Mouse (Mus musculus) stomach, postnatal 0 days (tissue): ENCODE data around the gene Zfp322a. TPM values are rescaled to one million over a fixed set of nuclear protein-coding genes. Genes with fewer than 3 reads are reported as not detected.

Experiments used
- ATAC-seq: fragments of 200-750 bp; cut with Nextera tagmentation; 2 replicates; pipeline ENCODE4 v1.8.0; 2017; ENCODE audit not compliant: low FRiP score, low TSS enrichment
- DNase-seq: peaks from one replicate; pipeline ENCODE4 v3.0.0-alpha.2; 2016; ENCODE audit warnings: low spot score
- H3K27ac ChIP-seq: fragments of 300-500 bp; sonication (generic); replicated peaks from 2 replicates; pipeline ENCODE4 v1.5.1; 2014; ENCODE audit warnings: mild to moderate bottlenecking, control low read depth
- H3K27me3 ChIP-seq: fragments of 300-500 bp; sonication (generic); 2 replicates; pipeline ENCODE4 v1.6.1; 2014; ENCODE audit warnings: low read length; ENCODE audit not compliant: control insufficient read depth, insufficient read depth
- H3K36me3 ChIP-seq: fragments of 300-500 bp; sonication (generic); 2 replicates; pipeline ENCODE4 v1.6.1; 2014; ENCODE audit warnings: low read length, mixed read lengths; ENCODE audit not compliant: control insufficient read depth, insufficient read depth
- H3K4me1 ChIP-seq: fragments of 300-500 bp; sonication (generic); replicated peaks from 2 replicates; pipeline ENCODE4 v1.6.1; 2014; ENCODE audit warnings: antibody characterized with exemption; ENCODE audit not compliant: control insufficient read depth, insufficient read depth
- H3K4me2 ChIP-seq: fragments of 300-500 bp; sonication (generic); replicated peaks from 2 replicates; pipeline ENCODE4 v1.6.1; 2014; ENCODE audit warnings: low read depth, mild to moderate bottlenecking, control low read depth, moderate library complexity
- H3K4me3 ChIP-seq: fragments of 300-500 bp; sonication (generic); 2 replicates; pipeline ENCODE4 v1.5.1; 2014; ENCODE audit warnings: low read depth, low read length, control low read depth
- H3K9ac ChIP-seq: fragments of 300-500 bp; sonication (generic); 2 replicates; pipeline ENCODE4 v1.6.1; 2014; ENCODE audit warnings: mild to moderate bottlenecking, low read length, control low read depth, mixed read lengths
- H3K9me3 ChIP-seq: fragments of 300-500 bp; sonication (generic); 2 replicates; pipeline ENCODE4 v1.6.1; 2016; ENCODE audit warnings: low read length; ENCODE audit not compliant: control insufficient read depth
- CTCF ChIP-seq: IDR thresholded peaks from 2 replicates; pipeline ENCODE4 v1.5.1; 2016; ENCODE audit warnings: antibody characterized with exemption, low read depth, mild to moderate bottlenecking, moderate library complexity
- EP300 ChIP-seq: optimal IDR thresholded peaks from 2 replicates; pipeline ENCODE3; 2016; ENCODE audit warnings: antibody characterized with exemption
- WGBS: fragments of 180-500 bp; shearing (Covaris S2); extraction: QIAGEN DNeasy Blood & Tissue Kit; methylation state at CpG from one replicate; pipeline ENCODE4 v1.1.7; 2014; 5-methylcytosine and 5-hydroxymethylcytosine counted together
- polyA plus RNA-seq: library from polyadenylated mRNA; unstranded; fragments of >200 nt; fragmentation: Nextera tagmentation; extraction: Ambion mirVana; gene quantifications from 2 replicates; pipeline ENCODE4 v1.2.1, GENCODE M21; 2015

Gene Zfp322a
- polyA plus RNA-seq, 1 experiment from 2014 or later: 18.9 TPM

GRCm38 (mm10) chr13:23395301-23396245 is 26.6 kb upstream of the Zfp322a start:
- Histone ChIP-seq H3K27ac (no peak overlapping the region), H3K9me3 (no peaks in the 10 kb centered on the region), H3K4me3 (peak overlapping the region; percentile 37), H3K36me3 (no peaks in the 10 kb centered on the region), H3K9ac (no peak overlapping the region; the same call in 1 of the 2 replicates), H3K4me2 (peak overlapping the region; percentile 59), H3K4me1 (0 out of 2 replicates have a peak, but pooled peaks cover 2% of the 10 kb centered on the region), H3K27me3 (peaks cover 2% of the 10 kb centered on the region; the same call in 1 of the 2 replicates)
- TF ChIP-seq EP300: no peak
- no peak for TF ChIP-seq CTCF
- no peak for ATAC-seq
- DNase-seq: no peak
- 3% methylated on average over 43 of the region's 43 CpGs for WGBS

- Histone ChIP-seq H3K9me3 (no peaks in the 10 kb centered on the region), H3K9ac (no peak overlapping the region), H3K27me3 (no peaks in the 10 kb centered on the region), H3K36me3 (no peaks in the 10 kb centered on the region), H3K4me3 (no peak overlapping the region), H3K4me1 (no peaks in the 10 kb centered on the region), H3K27ac (no peak overlapping the region), H3K4me2 (no peak overlapping the region)
- ATAC-seq (no peak), DNase-seq (no peak)
- TF ChIP-seq CTCF: no peak
- TF ChIP-seq EP300: no peak
- 91% methylated on average over 1 of the region's 1 CpGs for WGBS
Measured at GRCm38 (mm10) chr13:23387548-23387947, 18.5 kb upstream of the Zfp322a start.

GRCm38 (mm10) chr13:23383127-23383526 is 14.1 kb upstream of the Zfp322a start:
- ATAC-seq: no peak

GRCm38 (mm10) chr13:23372433-23372832 is 3.4 kb upstream of the Zfp322a start:
- no peak for DNase-seq
- WGBS: 66% methylated on average over 1 of the region's 1 CpGs

More at GRCm38 (mm10) chr13:23383127-23383526, 14.1 kb upstream of the Zfp322a start:
- H3K4me2 ChIP-seq: no peak overlapping the region
- H3K4me1 ChIP-seq: no peaks in the 10 kb centered on the region
- WGBS: 59% methylated on average over 1 of the region's 1 CpGs
- no peak for DNase-seq
- no peak overlapping the region for H3K27ac ChIP-seq
- TF ChIP-seq EP300: no peak
- no peak for TF ChIP-seq CTCF
- no peaks in the 10 kb centered on the region for H3K27me3 ChIP-seq
- no peak overlapping the region for H3K9ac ChIP-seq
- no peaks in the 10 kb centered on the region for H3K36me3 ChIP-seq
- H3K4me3 ChIP-seq: no peak overlapping the region
- H3K9me3 ChIP-seq: no peaks in the 10 kb centered on the region

GRCm38 (mm10) chr13:23370075-23370474 is 1.1 kb upstream of the Zfp322a start:
- 92% methylated on average over 4 of the region's 4 CpGs for WGBS
- Histone ChIP-seq H3K4me3 (no peak overlapping the region), H3K4me2 (no peak overlapping the region), H3K27ac (no peak overlapping the region), H3K27me3 (no peaks in the 10 kb centered on the region), H3K9ac (no peak overlapping the region), H3K4me1 (no peaks in the 10 kb centered on the region), H3K36me3 (no peaks in the 10 kb centered on the region), H3K9me3 (no peaks in the 10 kb centered on the region)
- TF ChIP-seq CTCF (no peak), EP300 (no peak)
- no peak for ATAC-seq
- no peak for DNase-seq

More at GRCm38 (mm10) chr13:23372433-23372832, 3.4 kb upstream of the Zfp322a start:
- Histone ChIP-seq H3K27me3 (no peaks in the 10 kb centered on the region), H3K9ac (no peak overlapping the region), H3K4me2 (no peak overlapping the region), H3K4me3 (no peak overlapping the region), H3K36me3 (no peaks in the 10 kb centered on the region), H3K4me1 (no peaks in the 10 kb centered on the region), H3K9me3 (no peaks in the 10 kb centered on the region), H3K27ac (no peak overlapping the region)
- ATAC-seq: no peak
- TF ChIP-seq EP300: no peak
- TF ChIP-seq CTCF: no peak

- Histone ChIP-seq H3K9me3 (no peaks in the 10 kb centered on the region), H3K27me3 (no peaks in the 10 kb centered on the region), H3K4me3 (peak overlapping the region; percentile 79), H3K36me3 (no peaks in the 10 kb centered on the region), H3K9ac (peak overlapping the region; percentile 74), H3K4me2 (peak overlapping the region; percentile 72), H3K27ac (peak overlapping the region; percentile 92), H3K4me1 (no peaks in the 10 kb centered on the region)
- under 1% methylated on average over 10 of the region's 10 CpGs for WGBS
- ATAC-seq (no peak), DNase-seq (no peak)
- no peak for TF ChIP-seq EP300
- no peak for TF ChIP-seq CTCF
Measured at GRCm38 (mm10) chr13:23369421-23369765, 385 bp upstream of the Zfp322a start.
